Mouse (Mus musculus): ENCODE measurements around the gene Tsen54. TPM values are rescaled to one million over a fixed set of nuclear protein-coding genes. Genes with fewer than 3 reads are reported as not detected.
A peak's percentile ranks its signal among the peaks of the same experiment; 100 is the strongest.
"Not testable (repeated sequence)": the region's sequence is repeated elsewhere in the genome, so short reads cannot be mapped to it uniquely, and the experiment has no call there.

Tsen54 gene
- polyA plus RNA-seq, 1 experiment from 2014 or later = 31.3 TPM

- no peaks in the 10 kb centered on the region for H3K9me3 ChIP-seq
- no peak overlapping the region for H3K4me2 ChIP-seq (replicated peaks)
- ATAC-seq = no peak
- peaks cover 27% of the 10 kb centered on the region for H3K4me1 ChIP-seq (replicated peaks)
- no peak overlapping the region for H3K27ac ChIP-seq
- H3K9ac ChIP-seq = no peak overlapping the region
- peaks cover 22% of the 10 kb centered on the region for H3K36me3 ChIP-seq
- 96% methylated on average over 2 of the region's 2 CpGs for WGBS
- H3K4me3 ChIP-seq (replicated peaks) = no peak overlapping the region
- no peaks in the 10 kb centered on the region for H3K27me3 ChIP-seq (replicated peaks)
Observed at GRCm38 (mm10) chr11:115845819-115846218, 31.3 kb downstream of the Tsen54 start.

GRCm38 (mm10) chr11:115854674-115855073 lies 40.1 kb downstream of the Tsen54 start:
- H3K9me3 ChIP-seq = no peaks in the 10 kb centered on the region
- H3K4me1 ChIP-seq (replicated peaks) = peaks cover 16% of the 10 kb centered on the region
- H3K27ac ChIP-seq = no peak overlapping the region
- H3K4me2 ChIP-seq (replicated peaks) = no peak overlapping the region
- H3K4me3 ChIP-seq (replicated peaks) = no peak overlapping the region
- no peak for ATAC-seq
- peaks cover 20% of the 10 kb centered on the region for H3K27me3 ChIP-seq (replicated peaks)
- 79% methylated on average over 6 of the region's 6 CpGs for WGBS
- peaks cover 47% of the 10 kb centered on the region for H3K36me3 ChIP-seq
- H3K9ac ChIP-seq = no peak overlapping the region

- Histone ChIP-seq H3K27me3 (replicated peaks) (peaks cover 35% of the 10 kb centered on the region), H3K36me3 (peaks cover 26% of the 10 kb centered on the region), H3K4me1 (replicated peaks) (peaks cover 16% of the 10 kb centered on the region)
- not testable (repeated sequence) for H3K4me2 ChIP-seq (replicated peaks); H3K9me3 ChIP-seq; H3K4me3 ChIP-seq (replicated peaks); ATAC-seq; H3K27ac ChIP-seq; H3K9ac ChIP-seq
- 95% methylated on average over 4 of the region's 4 CpGs for WGBS
Observed at GRCm38 (mm10) chr11:115857146-115857545, 42.6 kb downstream of the Tsen54 start.

- Histone ChIP-seq H3K9me3 (no peaks in the 10 kb centered on the region), H3K9ac (no peak overlapping the region), H3K4me3 (replicated peaks) (0 out of 2 replicates have a peak overlapping the region, but pooled peaks have one; percentile 2), H3K27me3 (replicated peaks) (peaks cover 35% of the 10 kb centered on the region), H3K27ac (no peak overlapping the region), H3K36me3 (peaks cover 21% of the 10 kb centered on the region), H3K4me1 (replicated peaks) (peaks cover 16% of the 10 kb centered on the region), H3K4me2 (replicated peaks) (no peak overlapping the region)
- 53% methylated on average over 13 of the region's 13 CpGs for WGBS
- ATAC-seq = no peak
Observed at GRCm38 (mm10) chr11:115857936-115858335, 43.4 kb downstream of the Tsen54 start.

- WGBS = 19% methylated on average over 27 of the region's 27 CpGs
- H3K27me3 ChIP-seq (replicated peaks) = peaks cover 35% of the 10 kb centered on the region
- peak within 1 kb of the TSS; percentile 46 for H3K9ac ChIP-seq
- peaks cover 18% of the 10 kb centered on the region for H3K36me3 ChIP-seq
- H3K9me3 ChIP-seq = no peaks in the 10 kb centered on the region
- peak within 1 kb of the TSS; percentile 85 for H3K4me2 ChIP-seq (replicated peaks)
- peak within 1 kb of the TSS; percentile 46 for H3K4me3 ChIP-seq (replicated peaks)
- ATAC-seq = no peak
- no peak within 1 kb of the TSS for H3K27ac ChIP-seq
- peaks cover 16% of the 10 kb centered on the region for H3K4me1 ChIP-seq (replicated peaks)
Observed at GRCm38 (mm10) chr11:115858354-115858753, 43.8 kb downstream of the Tsen54 start, which contains the start of gene Myo15b. Gene Myo15b (plus strand): TSS chr11:115858406.

- H3K9ac ChIP-seq = peak overlapping the region; percentile 46
- peak overlapping the region; percentile 46 for H3K4me3 ChIP-seq (replicated peaks)
- H3K9me3 ChIP-seq = no peaks in the 10 kb centered on the region
- 2% methylated on average over 71 of the region's 75 CpGs for WGBS
- H3K4me1 ChIP-seq (replicated peaks) = peaks cover 16% of the 10 kb centered on the region
- H3K4me2 ChIP-seq (replicated peaks) = peak overlapping the region; percentile 85
- peaks cover 35% of the 10 kb centered on the region for H3K27me3 ChIP-seq (replicated peaks)
- ATAC-seq = peak; percentile 92
- no peak overlapping the region for H3K27ac ChIP-seq
- H3K36me3 ChIP-seq = peaks cover 10% of the 10 kb centered on the region; the same call in 1 of the 2 replicates
Observed at GRCm38 (mm10) chr11:115859143-115859945, 44.8 kb downstream of the Tsen54 start.

- H3K4me3 ChIP-seq (replicated peaks) = no peak overlapping the region
- H3K9me3 ChIP-seq = no peaks in the 10 kb centered on the region
- H3K9ac ChIP-seq = no peak overlapping the region
- no peaks in the 10 kb centered on the region for H3K36me3 ChIP-seq
- H3K27me3 ChIP-seq (replicated peaks) = peaks cover 21% of the 10 kb centered on the region
- no peak for ATAC-seq
- peaks cover 7% of the 10 kb centered on the region for H3K4me1 ChIP-seq (replicated peaks)
- no peak overlapping the region for H3K27ac ChIP-seq
- H3K4me2 ChIP-seq (replicated peaks) = no peak overlapping the region
- WGBS = 84% methylated on average over 8 of the region's 8 CpGs
Observed at GRCm38 (mm10) chr11:115863895-115864294, 49.4 kb downstream of the Tsen54 start.

GRCm38 (mm10) chr11:115869393-115869792 lies 54.9 kb downstream of the Tsen54 start:
- Histone ChIP-seq H3K36me3 (no peaks in the 10 kb centered on the region), H3K4me3 (replicated peaks) (no peak overlapping the region), H3K27ac (peak overlapping the region; percentile 71), H3K4me1 (replicated peaks) (peaks cover 14% of the 10 kb centered on the region), H3K9ac (no peak overlapping the region), H3K9me3 (no peaks in the 10 kb centered on the region), H3K27me3 (replicated peaks) (no peaks in the 10 kb centered on the region), H3K4me2 (replicated peaks) (no peak overlapping the region; the same call in 1 of the 2 replicates)
- peak; percentile 85 for ATAC-seq
- 53% methylated on average over 8 of the region's 8 CpGs for WGBS

- Histone ChIP-seq H3K4me1 (replicated peaks) (peaks cover 18% of the 10 kb centered on the region), H3K27ac (no peak overlapping the region), H3K27me3 (replicated peaks) (no peaks in the 10 kb centered on the region), H3K9ac (no peak overlapping the region), H3K4me3 (replicated peaks) (no peak overlapping the region), H3K4me2 (replicated peaks) (no peak overlapping the region), H3K36me3 (no peaks in the 10 kb centered on the region), H3K9me3 (no peaks in the 10 kb centered on the region)
- 41% methylated on average over 4 of the region's 4 CpGs for WGBS
- ATAC-seq = peak; percentile 6; the same call in 1 of the 2 replicates
Observed at GRCm38 (mm10) chr11:115872437-115872836, 57.9 kb downstream of the Tsen54 start.

Other genes starting within 250 kb of the Tsen54 start
- gene Mrps7, start 210.8 kb upstream of the Tsen54 start, polyA plus RNA-seq (2015; fragmentation: Nextera tagmentation; extraction: Ambion mirVana) = 89.5 and 98.3 TPM in 2 replicates
- 18.3 and 18.6 TPM in 2 replicates for gene Gga3, start 210.7 kb upstream of the Tsen54 start, polyA plus RNA-seq (2015; fragmentation: Nextera tagmentation; extraction: Ambion mirVana)
- 30.0 and 34.6 TPM in 2 replicates for gene Mif4gd, start 201.8 kb upstream of the Tsen54 start, polyA plus RNA-seq (2015; fragmentation: Nextera tagmentation; extraction: Ambion mirVana)
- gene Slc25a19, start 186.4 kb upstream of the Tsen54 start, polyA plus RNA-seq (2015; fragmentation: Nextera tagmentation; extraction: Ambion mirVana) = 24.7 and 25.4 TPM in 2 replicates
- gene Grb2, start 106.1 kb upstream of the Tsen54 start, polyA plus RNA-seq (2015; fragmentation: Nextera tagmentation; extraction: Ambion mirVana) = 79.3 and 79.4 TPM in 2 replicates
- 18.6 and 20.8 TPM in 2 replicates for gene Tmem94, start 49.3 kb upstream of the Tsen54 start, polyA plus RNA-seq (2015; fragmentation: Nextera tagmentation; extraction: Ambion mirVana)
- 12.0 and 12.1 TPM in 2 replicates for gene Caskin2, start 1.1 kb upstream of the Tsen54 start, polyA plus RNA-seq (2015; fragmentation: Nextera tagmentation; extraction: Ambion mirVana)
- 77.2 and 80.6 TPM in 2 replicates for gene Llgl2, start 9.3 kb downstream of the Tsen54 start, polyA plus RNA-seq (2015; fragmentation: Nextera tagmentation; extraction: Ambion mirVana)
- 95.2 and 111 TPM in 2 replicates for gene Myo15b, start 43.7 kb downstream of the Tsen54 start, polyA plus RNA-seq (2015; fragmentation: Nextera tagmentation; extraction: Ambion mirVana)
- 1.6 and 3.0 TPM in 2 replicates for gene Smim5, start 85.2 kb downstream of the Tsen54 start, polyA plus RNA-seq (2015; fragmentation: Nextera tagmentation; extraction: Ambion mirVana)
- gene Smim6, start 97.3 kb downstream of the Tsen54 start, polyA plus RNA-seq (2015; fragmentation: Nextera tagmentation; extraction: Ambion mirVana) = 25.4 and 31.4 TPM in 2 replicates
- gene Sap30bp, start 118.6 kb downstream of the Tsen54 start, polyA plus RNA-seq (2015; fragmentation: Nextera tagmentation; extraction: Ambion mirVana) = 31.6 and 38.2 TPM in 2 replicates
- 16.2 and 21.0 TPM in 2 replicates for gene Recql5, start 118.8 kb downstream of the Tsen54 start, polyA plus RNA-seq (2015; fragmentation: Nextera tagmentation; extraction: Ambion mirVana)
- 7.9 and 10.0 TPM in 2 replicates for gene Itgb4, start 160.0 kb downstream of the Tsen54 start, polyA plus RNA-seq (2015; fragmentation: Nextera tagmentation; extraction: Ambion mirVana)
- gene Galk1, start 198.0 kb downstream of the Tsen54 start, polyA plus RNA-seq (2015; fragmentation: Nextera tagmentation; extraction: Ambion mirVana) = 274 and 302 TPM in 2 replicates
- gene H3f3b, start 213.2 kb downstream of the Tsen54 start, polyA plus RNA-seq (2015; fragmentation: Nextera tagmentation; extraction: Ambion mirVana) = 1,398 and 1,618 TPM in 2 replicates
- 25.7 and 27.4 TPM in 2 replicates for gene Unk, start 215.6 kb downstream of the Tsen54 start, polyA plus RNA-seq (2015; fragmentation: Nextera tagmentation; extraction: Ambion mirVana)